Mouse (Mus musculus) heart, postnatal 0 days (tissue): ENCODE measurements at regions not wholly inside any gene's neighbourhood (a gene's known extent, or its start where the extent isn't known, plus 50 kb on each side); places are given as distances from the start of the nearest gene placed in this dataset.

Source experiments
- ATAC-seq: fragments of 200-750 bp; cut with Nextera tagmentation; 2 replicates; pipeline ENCODE4 v1.8.0; 2017; ENCODE audit warnings: low read depth, moderate number of reproducible peaks, moderate library complexity; ENCODE audit not compliant: insufficient read depth
- DNase-seq: peaks from one replicate; pipeline ENCODE4 v3.0.0-alpha.2; 2016; ENCODE audit warnings: low spot score
- H3K27ac ChIP-seq: fragments of 300-500 bp; sonication (generic); 2 replicates; pipeline ENCODE4 v1.5.1; 2014; ENCODE audit warnings: low read depth, mild to moderate bottlenecking
- H3K27me3 ChIP-seq: fragments of 300-500 bp; sonication (generic); 2 replicates; pipeline ENCODE4 v1.6.1; 2014; ENCODE audit warnings: low read length, mixed read lengths; ENCODE audit not compliant: control insufficient read depth, insufficient read depth
- H3K36me3 ChIP-seq: fragments of 300-500 bp; sonication (generic); replicated peaks from 2 replicates; pipeline ENCODE4 v1.6.1; 2014; ENCODE audit warnings: low read length, mixed read lengths; ENCODE audit not compliant: control insufficient read depth, insufficient read depth
- H3K4me1 ChIP-seq: fragments of 300-500 bp; sonication (generic); 2 replicates; pipeline ENCODE4 v1.6.1; 2014; ENCODE audit warnings: antibody characterized with exemption; ENCODE audit not compliant: control insufficient read depth, insufficient read depth
- H3K4me2 ChIP-seq: fragments of 300-500 bp; sonication (generic); 2 replicates; pipeline ENCODE4 v1.6.1; 2014; ENCODE audit warnings: low read depth, mild to moderate bottlenecking, low read length, moderate library complexity
- H3K4me3 ChIP-seq: fragments of 300-500 bp; sonication (generic); 2 replicates; pipeline ENCODE4 v1.5.1; 2014; ENCODE audit warnings: low read depth, low read length
- H3K9ac ChIP-seq: fragments of 300-500 bp; sonication (generic); replicated peaks from 2 replicates; pipeline ENCODE4 v1.6.1; 2014; ENCODE audit warnings: low read depth, low read length, mixed read lengths
- H3K9me3 ChIP-seq: fragments of 300-500 bp; sonication (generic); replicated peaks from 2 replicates; pipeline ENCODE4 v1.6.1; 2016; ENCODE audit warnings: low read length; ENCODE audit not compliant: control insufficient read depth
- CTCF ChIP-seq: IDR thresholded peaks from 2 replicates; pipeline ENCODE4 v1.5.1; 2016; ENCODE audit warnings: antibody characterized with exemption, control low read depth, low read depth
- EP300 ChIP-seq: IDR thresholded peaks from 2 replicates; pipeline ENCODE4 v1.6.1; 2016; ENCODE audit warnings: antibody characterized with exemption, low read depth
- WGBS: fragments of 180-500 bp; shearing (Covaris S2); extraction: QIAGEN DNeasy Blood & Tissue Kit; methylation state at CpG from one replicate; pipeline ENCODE4 v1.1.7; 2014; 5-methylcytosine and 5-hydroxymethylcytosine counted together

GRCm38 (mm10) chr4:95159821-95160220, 107.8 kb upstream of the Jun start:
- DNase-seq (peak; percentile 59), ATAC-seq (no peak)
- H3K4me1 ChIP-seq: peaks cover 37% of the 10 kb centered on the region

DNA sequence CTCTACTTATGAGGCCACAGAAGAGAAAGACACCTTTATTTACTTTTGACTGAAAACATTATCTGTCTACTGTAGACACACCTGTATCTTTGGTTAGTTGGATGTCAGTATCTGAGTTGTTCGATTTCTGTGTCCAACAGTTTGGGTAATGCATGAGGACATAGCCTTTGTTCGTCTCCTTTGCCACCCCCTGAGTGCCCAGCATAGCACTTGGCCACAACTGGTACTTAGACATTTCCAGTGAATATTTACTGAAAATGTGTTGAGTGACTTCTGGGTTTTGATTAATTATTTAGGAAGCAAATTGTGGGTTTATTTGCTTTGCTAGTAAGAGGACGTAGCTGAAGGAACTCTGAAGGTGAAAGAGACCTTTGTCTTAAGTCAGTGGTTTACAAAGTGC, 108.4 kb upstream of the Jun start:
- Histone ChIP-seq H3K4me1 (peaks cover 31% of the 10 kb centered on the region), H3K36me3 (no peaks in the 10 kb centered on the region), H3K9me3 (no peaks in the 10 kb centered on the region), H3K9ac (peak overlapping the region; percentile 58; the same call in 1 of the 2 replicates), H3K4me3 (peak overlapping the region; percentile 52; the same call in 1 of the 2 replicates), H3K27ac (peak overlapping the region; percentile 94), H3K4me2 (peak overlapping the region; percentile 62; the same call in 1 of the 2 replicates), H3K27me3 (no peaks in the 10 kb centered on the region)
- WGBS: 85% methylated on average over 3 of the region's 3 CpGs
- ATAC-seq (no peak), DNase-seq (no peak)
- TF ChIP-seq EP300: no peak
- TF ChIP-seq CTCF: no peak

More at GRCm38 (mm10) chr4:95159821-95160220, 107.8 kb upstream of the Jun start:
- H3K4me3 ChIP-seq: no peak overlapping the region
- peak overlapping the region; percentile 94 for H3K27ac ChIP-seq
- no peaks in the 10 kb centered on the region for H3K27me3 ChIP-seq
- no peak overlapping the region for H3K9ac ChIP-seq
- H3K36me3 ChIP-seq: no peaks in the 10 kb centered on the region
- H3K4me2 ChIP-seq: no peak overlapping the region
- TF ChIP-seq EP300 (no peak), CTCF (no peak)
- H3K9me3 ChIP-seq: no peaks in the 10 kb centered on the region
- WGBS: 36% methylated on average over 4 of the region's 4 CpGs

DNA sequence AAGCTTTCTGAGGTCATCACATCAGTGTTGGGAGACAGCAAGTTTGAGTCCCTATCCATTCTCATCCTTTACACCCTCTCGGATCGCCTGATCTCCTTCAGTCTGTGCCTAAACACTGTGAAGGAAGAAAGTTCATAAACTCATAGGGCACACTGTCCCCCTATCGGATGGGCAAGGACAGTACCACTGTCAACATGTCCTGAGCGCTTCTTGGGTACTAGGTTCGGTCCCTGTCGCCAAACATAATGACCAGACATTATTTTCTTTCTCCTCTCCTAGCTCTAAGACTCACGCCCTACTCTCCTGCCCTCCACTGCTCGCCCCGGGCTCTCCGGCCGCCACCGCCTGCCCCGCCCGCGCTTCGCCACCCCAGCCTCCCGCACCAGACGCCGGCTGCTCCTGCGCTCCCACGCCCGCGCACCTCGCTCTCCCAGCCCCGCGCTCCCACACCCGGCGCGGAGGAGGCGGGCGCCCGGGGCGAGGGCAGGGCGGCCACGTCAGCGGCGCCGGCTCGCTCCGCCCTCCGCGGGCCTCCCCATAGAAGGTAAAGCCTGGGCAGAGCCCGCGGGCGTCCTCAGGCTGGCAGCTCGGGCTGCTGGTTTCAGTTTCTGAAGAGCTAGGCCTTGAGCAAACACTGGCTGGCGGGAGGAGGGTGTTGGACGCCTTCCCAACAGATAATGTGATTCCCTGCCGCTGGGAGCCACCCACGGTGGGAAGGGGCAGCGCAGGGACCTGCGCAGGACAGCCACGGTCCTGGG, 109.1 kb upstream of the Jun start:
- Histone ChIP-seq H3K9me3 (no peaks in the 10 kb centered on the region), H3K4me2 (peak overlapping the region; percentile 62), H3K36me3 (no peaks in the 10 kb centered on the region), H3K4me3 (peak overlapping the region; percentile 52), H3K9ac (peak overlapping the region; percentile 58), H3K27me3 (no peaks in the 10 kb centered on the region), H3K4me1 (peaks cover 24% of the 10 kb centered on the region), H3K27ac (peak overlapping the region; percentile 94)
- WGBS: 1% methylated on average over 53 of the region's 53 CpGs
- peak; percentile 96 for ATAC-seq
- TF ChIP-seq EP300 (0 out of 2 replicates have a peak, but pooled peaks have one; percentile 28), CTCF (peak; percentile 37)
- DNase-seq: peak; percentile 89

GRCm38 (mm10) chr4:95161670-95162020, 109.6 kb upstream of the Jun start:
- ATAC-seq (0 out of 2 replicates have a peak, but pooled peaks have one; percentile 0), DNase-seq (no peak)
- Histone ChIP-seq H3K27ac (peak overlapping the region; percentile 94), H3K4me2 (peak overlapping the region; percentile 62), H3K9ac (peak overlapping the region; percentile 58), H3K4me1 (peaks cover 20% of the 10 kb centered on the region), H3K9me3 (no peaks in the 10 kb centered on the region), H3K27me3 (no peaks in the 10 kb centered on the region), H3K4me3 (peak overlapping the region; percentile 52), H3K36me3 (no peaks in the 10 kb centered on the region)
- 19% methylated on average over 7 of the region's 7 CpGs for WGBS
- TF ChIP-seq EP300: no peak

GRCm38 (mm10) chr4:95162386-95163090, 110.5 kb upstream of the Jun start:
- H3K27ac ChIP-seq: peak overlapping the region; percentile 20; the same call in 1 of the 2 replicates
- 66% methylated on average over 9 of the region's 9 CpGs for WGBS
- no peaks in the 10 kb centered on the region for H3K36me3 ChIP-seq
- H3K4me2 ChIP-seq: no peak overlapping the region
- no peaks in the 10 kb centered on the region for H3K9me3 ChIP-seq
- H3K9ac ChIP-seq: no peak overlapping the region
- ATAC-seq (no peak), DNase-seq (no peak)
- peaks cover 13% of the 10 kb centered on the region for H3K4me1 ChIP-seq
- H3K4me3 ChIP-seq: no peak overlapping the region
- no peak for TF ChIP-seq CTCF
- TF ChIP-seq EP300: no peak
- no peaks in the 10 kb centered on the region for H3K27me3 ChIP-seq
